Mouse (Mus musculus) frontal cortex, postnatal 25 days (tissue): ENCODE data around the gene Stard7.
"Not testable (repeated sequence)": the region's sequence is repeated elsewhere in the genome, so short reads cannot be mapped to it uniquely, and the experiment has no call there.

Experiments used
- DNase-seq, 2 experiments: peaks; one replicate each; pipeline ENCODE4 v3.0.0; 2022; ENCODE audit warnings: low spot score in 2 of 2

The Stard7 gene

DNA sequence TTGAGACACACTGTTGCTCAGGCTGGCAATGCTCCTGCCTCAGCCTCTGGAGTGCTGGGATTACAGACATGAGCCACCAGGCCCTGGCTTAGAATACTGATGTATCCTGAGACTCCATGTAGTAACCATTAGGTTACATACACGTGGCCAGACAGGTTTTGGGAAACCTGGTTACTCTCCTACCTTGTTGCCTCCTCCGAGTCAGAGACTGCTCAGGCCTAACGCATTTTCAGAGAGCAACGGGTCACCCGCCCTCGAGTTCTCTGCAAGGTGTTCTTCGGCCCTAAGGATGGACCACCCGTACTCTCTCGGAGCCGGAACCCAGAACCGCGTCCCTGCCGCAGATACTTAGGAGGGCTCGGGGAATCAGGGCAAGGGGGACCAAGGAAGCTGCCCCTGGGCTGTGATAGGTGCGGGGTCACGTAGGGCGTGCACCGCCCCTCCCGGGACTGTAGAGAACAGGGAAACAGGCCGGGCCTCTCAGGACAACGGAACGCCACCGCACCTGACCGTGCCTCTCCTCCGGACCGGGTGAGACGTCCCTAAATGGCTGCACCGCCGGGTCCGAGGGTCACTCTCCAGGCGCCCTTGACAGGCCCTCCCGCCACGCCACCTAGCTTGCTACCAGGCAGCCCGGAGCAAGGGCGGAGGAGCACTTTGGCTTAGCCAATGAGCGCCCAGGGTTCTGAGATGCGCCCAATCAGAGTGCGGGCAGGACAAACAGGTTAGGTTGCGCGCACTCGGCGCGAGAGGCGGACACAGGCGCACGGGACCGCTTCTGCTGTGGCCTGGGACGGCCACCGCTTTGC, at the start of gene Stard7:
Gene Stard7, plus strand, starts transcription at position 728 of the 809 bp plus-strand sequence.
- DNase-seq, result peak; percentile 87 to 92

DNA sequence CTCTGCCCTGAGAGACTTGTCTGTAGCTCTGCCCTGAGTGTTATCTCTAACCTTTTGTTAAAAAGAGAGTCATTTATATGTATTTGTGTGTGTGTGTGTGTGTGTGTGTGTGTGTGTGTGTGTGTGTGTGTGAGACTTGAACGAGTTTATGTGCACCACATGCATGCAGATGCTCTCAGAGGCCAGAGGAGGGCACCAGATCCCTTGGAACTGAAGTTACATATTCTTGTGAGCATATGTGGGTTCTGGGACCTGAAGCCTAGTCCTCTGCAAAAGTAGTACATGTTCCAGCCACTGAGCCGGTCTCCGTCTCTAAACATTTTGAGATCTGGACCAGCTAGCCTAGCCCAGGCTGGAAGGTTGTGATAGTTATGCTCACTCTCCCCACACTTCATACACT, 44.8 kb upstream of the Stard7 start:
- DNase-seq, result no peak

- DNase-seq, result no peak
Observed at GRCm38 (mm10) chr2:127237897-127238610, 32.0 kb upstream of the Stard7 start.

DNA sequence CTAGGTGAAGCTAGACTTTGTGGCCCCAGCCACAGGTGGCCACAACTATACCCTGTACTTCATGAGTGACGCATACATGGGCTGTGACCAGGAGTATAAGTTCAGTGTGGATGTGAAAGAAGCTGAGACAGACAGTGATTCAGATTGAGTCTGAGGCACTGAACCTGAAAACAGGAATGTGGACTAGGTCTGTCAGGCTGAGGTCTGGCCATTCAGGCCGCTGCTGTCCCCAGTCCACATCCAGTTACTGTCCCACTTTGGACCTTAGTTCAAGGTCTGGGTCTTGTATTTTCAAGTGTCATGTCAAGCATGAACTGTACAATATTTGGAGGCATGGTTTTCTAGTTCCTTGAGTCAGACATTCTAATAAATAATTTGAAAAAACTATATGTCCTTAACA, 30.0 kb upstream of the Stard7 start:
- DNase-seq, result no peak

- peak; percentile 90 to 93 for DNase-seq
Observed at GRCm38 (mm10) chr2:127247592-127248333, 22.3 kb upstream of the Stard7 start, which contains the start of the genes Ciao1 and Tmem127. Gene Ciao1 (minus strand): TSS chr2:127247816. Gene Tmem127 (plus strand): TSS chr2:127247908.

- peak; percentile 18 to 25 for DNase-seq
Observed at GRCm38 (mm10) chr2:127248334-127249004, 21.5 kb upstream of the Stard7 start.

DNA sequence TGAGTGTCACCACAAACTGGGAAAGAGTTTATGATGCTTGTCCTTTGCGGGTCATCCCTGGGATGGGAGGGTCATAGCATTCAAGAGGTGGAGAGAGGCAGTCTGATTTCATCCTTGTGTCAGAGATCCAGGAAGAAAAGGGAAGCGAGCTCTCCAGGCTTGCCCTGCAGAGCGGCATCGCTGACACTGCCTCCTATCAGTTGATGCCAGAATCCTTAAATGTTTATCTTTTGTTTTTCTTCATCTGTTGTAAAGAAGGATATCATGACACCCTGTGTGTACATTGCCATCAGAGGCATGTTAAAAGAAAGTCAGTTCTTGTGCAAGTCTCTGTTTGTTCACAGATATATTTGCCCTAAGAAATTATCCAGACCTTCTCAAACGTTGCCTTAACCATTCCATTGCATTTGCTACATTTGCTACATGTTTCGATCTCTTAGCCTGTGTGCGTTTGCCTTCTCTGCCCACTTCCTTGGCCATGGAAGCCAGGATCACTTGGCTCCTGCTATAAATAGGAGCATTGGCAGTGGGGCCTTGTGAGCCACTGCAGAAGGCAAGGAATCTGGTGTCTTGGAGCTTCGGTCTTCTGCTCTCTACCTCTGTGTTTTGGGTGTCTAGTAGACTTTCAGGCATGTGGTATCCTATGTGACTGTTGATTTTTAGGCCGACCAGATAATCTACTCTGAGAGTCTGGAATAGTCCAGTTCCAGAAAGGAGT, 19.6 kb upstream of the Stard7 start:
- DNase-seq, result no peak

DNA sequence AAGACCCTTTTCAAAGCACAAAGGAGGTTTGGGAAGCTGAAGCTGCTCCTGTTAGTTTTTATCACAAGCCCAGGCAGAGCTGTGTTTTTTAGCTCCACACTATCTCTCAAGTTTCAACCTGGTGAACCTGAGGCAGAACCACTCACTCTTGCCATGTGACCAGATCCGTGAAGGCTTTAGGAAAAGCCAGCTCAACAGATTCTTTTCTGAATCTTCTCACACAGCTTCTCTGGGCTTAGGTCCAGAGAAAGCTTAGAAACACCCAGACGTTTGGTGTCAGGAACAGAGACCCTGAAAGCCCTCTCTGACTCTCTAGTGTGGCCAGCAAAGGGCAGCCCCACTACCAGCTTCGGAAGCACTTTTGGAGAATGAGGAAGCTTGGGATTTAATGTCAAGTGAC, 18.6 kb upstream of the Stard7 start:
- no peak for DNase-seq

GRCm38 (mm10) chr2:127251880-127252527, 18.0 kb upstream of the Stard7 start:
- DNase-seq, result no peak

DNA sequence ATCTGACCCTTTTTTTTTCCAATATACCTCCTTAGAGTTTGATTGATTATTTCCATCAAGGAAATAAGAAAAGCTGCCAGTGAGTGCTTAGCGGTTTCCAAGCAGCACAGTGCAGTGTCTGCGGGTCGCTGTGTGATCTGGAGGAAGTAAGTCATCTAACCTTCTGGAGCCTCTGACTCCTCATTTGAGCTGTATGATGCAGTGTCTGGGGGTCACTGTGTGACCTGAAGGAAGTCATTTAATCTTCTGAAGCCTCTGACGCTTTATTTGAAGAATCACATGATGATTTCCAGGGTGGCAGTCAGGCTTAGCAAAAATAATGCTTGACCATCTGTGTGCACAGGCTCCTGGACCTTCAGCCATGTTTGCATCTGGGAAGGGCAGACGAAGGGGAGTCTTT, 17.2 kb upstream of the Stard7 start:
- DNase-seq, result no peak

GRCm38 (mm10) chr2:127254604-127255134, 15.3 kb upstream of the Stard7 start:
- no peak for DNase-seq

GRCm38 (mm10) chr2:127255294-127255693, 14.7 kb upstream of the Stard7 start:
- DNase-seq, result no peak

DNA sequence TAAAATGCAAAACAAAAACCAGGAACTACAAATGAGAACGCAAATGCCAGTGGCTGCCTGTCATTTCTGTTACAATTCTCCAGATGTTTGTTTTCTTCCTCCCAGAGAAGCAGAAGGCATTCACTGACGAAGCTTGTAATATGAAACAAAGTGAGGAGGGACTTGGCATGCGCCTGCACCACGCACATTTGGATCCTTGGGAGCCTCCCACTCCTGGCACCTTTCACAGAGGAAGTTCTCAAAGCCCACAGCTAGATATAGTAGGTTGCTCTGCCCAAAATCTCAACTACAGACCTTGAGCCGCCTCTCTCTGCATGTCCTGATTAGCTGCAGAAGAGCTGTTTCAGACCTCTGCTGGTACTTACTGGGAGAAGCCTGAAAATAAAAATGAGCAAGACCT, 10.7 kb upstream of the Stard7 start:
- no peak for DNase-seq

DNA sequence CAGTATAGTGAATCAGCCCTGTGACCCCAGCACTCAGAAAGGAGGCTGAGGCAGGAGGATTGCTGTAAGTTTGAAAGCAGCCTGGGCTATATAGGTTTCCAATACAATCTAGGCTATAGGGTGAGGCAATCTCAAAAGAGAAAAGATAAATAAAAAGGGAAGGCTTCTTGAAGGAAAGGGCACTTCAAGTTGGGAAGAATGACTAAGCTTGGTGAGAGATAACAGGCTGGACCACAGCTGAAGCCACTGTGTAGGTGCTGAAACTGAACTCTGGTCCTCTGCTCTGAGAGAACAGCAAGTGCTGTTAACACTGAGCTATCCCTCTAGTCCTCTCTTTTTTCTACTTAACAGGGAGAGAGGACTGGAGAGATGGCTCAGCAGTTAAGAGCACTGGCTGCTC, 7.5 kb upstream of the Stard7 start:
- DNase-seq, result no peak

- DNase-seq, result no peak
Observed at GRCm38 (mm10) chr2:127267854-127268253, 2.2 kb upstream of the Stard7 start.

DNA sequence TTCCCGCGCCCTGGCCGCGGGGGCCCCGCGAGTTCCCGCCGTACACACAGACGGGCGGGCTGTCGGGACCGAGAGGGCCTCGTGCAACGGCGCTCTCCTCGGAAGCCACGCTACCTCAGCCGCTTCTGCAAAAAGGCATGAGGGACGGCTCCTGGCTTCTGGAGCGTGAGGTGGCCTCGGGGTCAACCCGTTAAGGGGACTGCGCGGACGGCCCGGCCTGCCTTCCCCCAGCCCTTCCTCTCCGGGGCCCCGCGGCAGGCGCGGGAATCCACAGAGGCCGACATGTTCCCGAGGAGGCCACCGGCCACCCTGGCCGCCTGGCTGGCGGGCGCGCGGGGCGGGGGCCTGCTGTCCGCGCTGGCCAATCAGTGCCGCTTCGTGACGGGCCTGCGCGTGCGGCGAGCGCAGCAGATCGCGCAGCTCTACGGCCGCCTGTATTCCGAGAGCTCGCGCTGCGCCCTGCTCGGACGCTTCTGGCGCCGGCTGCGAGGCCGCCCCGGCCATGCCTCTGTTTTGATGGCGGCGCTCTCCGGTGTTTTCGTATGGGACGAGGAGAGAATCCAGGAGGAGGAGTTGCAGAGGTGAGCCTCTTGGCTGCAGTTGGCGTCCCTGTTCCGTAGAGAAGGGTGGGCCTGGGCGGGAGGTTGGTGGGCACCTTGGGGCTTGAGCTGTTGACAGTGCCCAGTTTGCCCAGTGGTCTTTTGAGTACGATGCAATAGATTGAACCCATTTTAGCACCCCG, 453 bp downstream of the Stard7 start:
- DNase-seq, result peak; percentile 53 to 72

GRCm38 (mm10) chr2:127271042-127271515, 1.1 kb downstream of the Stard7 start:
- DNase-seq, result no peak

- DNase-seq, result not testable (repeated sequence)
Observed at GRCm38 (mm10) chr2:127272049-127272448, 2.0 kb downstream of the Stard7 start.

- no peak for DNase-seq
Observed at GRCm38 (mm10) chr2:127272806-127273205, 2.8 kb downstream of the Stard7 start.
